Mouse (Mus musculus) kidney, postnatal 4 days (tissue): Measurements from ENCODE around the gene Wwp2.

Source experiments
- DNase-seq, 2 experiments: peaks; one replicate each; pipeline ENCODE4 v3.0.0; 2021; ENCODE audit warnings: mixed read lengths in 2 of 2

The Wwp2 gene

DNA sequence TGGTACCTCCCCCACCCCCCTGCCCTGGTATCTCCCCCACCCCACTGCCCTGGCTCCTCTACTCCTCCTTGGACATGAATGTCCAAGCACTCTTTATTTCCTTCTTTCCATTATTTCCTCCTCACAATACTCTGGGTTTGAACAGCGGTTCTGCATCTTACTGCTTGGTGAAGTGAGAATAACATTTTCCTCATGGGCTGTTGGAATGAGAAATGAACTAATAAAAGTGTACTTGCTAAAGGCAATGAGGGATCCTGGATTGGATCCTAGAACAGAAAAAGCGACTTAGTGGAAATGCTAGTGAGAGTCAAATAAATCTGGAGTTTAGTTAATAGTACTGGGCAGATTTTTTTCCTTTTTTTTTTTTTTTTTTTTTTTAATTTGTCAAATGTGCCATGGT lies 77.1 kb downstream of the Wwp2 start:
- no peak for DNase-seq

DNA sequence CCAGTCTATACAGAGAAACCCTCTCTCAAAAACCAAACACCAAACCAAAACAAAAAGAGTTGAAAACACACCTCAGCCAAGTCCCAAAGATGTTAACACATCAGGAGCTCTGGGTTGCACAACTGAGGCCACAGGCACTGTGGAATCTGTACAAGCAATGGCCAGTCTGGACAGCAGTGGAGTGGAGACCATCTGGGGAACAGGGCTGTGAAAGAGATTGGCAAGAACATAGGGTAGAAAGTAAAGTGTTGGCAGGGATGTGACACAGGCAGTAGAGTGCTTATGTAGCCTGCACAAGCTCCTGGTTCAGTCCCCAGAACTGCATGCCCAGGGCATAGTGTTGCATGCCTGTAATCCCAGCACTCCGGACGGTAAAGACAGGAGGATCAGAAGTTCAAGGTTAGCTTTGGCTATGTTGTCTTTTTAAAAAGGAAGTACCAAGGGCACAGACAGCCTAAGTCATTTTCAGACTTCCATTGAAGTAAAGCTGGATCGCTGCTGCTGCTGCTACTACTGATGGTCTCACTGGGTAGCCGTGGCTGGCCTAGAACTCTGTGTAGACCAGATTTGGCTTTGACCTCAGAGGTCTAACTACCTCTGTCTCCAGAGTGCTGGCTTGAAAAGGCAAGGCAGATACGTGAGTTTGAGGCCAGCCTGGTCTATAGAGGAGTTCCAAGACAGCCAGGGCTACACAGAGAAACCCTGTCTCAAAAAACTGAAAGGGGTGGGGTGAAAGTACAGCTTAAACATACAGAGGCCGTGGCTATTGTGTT lies 79.0 kb downstream of the Wwp2 start:
- no peak for DNase-seq

DNA sequence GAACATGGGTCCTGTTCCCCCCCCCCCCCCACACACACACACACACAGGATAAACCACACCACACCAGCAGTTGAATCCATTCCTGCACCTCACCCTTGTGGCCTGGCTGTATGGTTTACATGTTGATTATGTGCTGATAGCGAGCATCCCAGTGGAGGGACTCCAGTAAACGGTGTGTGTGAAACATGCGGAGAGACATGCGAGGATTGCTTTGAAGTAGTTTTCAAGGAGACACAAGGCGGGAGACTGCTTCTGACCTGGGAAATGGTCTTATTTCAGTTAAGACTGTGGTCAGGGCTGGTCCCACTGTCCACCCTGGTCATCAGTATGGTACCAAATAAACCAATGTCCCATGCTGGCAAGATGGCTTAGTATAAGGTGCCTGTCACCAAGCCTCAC lies 82.6 kb downstream of the Wwp2 start:
- no peak for DNase-seq

DNA sequence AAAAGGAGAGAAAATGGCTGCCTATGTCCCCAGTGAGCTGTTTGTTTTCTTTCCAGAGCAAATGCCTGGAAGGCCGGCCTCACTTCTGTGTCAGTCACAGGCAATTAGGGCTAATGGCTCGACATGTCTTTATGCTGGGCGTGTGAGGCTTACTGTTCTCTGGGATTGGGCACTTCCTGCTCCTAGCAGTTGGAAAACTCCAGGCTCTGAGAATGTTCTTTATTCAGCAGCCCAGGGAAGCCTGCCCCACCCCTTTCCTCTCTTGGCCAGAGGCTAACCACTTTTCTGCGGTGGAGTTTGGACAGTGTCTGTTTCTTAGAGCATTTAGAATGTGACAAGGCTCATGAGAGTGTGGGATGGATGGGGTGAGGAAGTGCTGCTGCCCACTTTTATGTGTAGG lies 83.7 kb downstream of the Wwp2 start:
- DNase-seq = peak; percentile 36 to 61

DNA sequence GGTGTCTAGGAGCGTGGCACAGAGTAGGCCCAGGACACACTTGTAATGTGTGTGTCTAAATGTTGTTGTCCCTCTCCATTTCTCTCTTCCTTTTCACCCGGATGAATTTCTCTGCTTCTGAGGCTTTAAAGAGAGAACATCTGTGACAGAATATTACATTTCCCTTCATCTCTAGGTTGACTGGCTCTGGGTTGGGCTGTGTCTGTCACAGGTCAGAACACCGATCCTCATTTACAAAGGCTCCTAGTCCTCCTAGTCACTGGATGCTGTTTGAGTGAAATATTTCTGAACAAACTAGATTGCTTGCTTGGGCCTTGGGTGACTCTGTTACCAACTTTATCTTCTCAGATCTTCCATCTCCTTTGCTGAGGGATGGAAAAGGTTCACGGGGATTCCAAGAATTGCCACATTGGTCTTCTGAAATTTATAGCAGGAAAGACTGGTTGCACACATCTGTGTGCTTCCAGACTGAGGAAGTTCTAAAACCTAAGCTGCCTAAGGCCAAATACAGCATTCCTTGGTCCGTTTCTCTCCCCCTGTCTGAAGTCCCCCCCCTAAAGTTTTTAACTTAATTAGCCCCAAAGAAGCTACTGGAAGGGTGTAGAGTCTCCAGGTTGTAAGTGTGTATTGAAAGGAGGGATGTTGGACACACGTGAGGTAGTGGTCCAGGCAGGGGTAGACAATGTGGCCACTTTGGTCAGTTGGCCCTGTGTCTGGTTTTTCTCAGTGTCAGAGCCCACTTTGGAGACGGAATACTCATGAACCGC lies 85.8 kb downstream of the Wwp2 start:
- no peak for DNase-seq

DNA sequence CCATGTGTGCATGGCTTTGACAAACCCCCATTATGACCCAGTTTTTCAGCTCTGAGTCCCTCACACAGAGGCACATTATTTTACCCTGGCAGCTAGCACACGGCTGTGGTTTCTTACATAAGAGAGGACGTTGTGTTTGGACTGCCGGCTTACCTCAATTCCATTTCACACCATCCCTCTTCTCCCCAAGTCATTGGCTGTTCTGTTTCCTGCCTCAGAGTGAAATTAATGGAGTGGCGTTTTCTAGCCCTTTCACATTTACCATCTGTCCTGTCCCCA lies 86.3 kb downstream of the Wwp2 start:
- DNase-seq = no peak

DNA sequence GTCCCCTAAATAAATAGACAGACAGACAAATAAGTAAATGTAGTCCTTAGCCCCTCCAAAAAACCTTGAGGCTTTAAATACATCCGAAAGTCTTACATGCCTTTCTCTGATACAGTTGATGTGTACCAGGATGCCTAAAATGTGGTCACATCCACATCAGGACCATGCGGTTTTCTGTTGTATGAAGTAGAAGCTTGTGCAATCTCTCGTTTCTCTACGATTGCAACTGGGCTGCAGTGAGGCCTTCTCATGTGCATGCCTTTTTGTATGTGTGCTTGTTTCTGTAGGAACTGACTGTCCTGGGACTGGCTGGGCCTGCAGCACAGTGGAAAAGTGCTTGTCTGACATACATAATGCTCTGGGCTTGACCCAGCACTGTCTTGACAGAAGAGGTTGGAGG lies 88.4 kb downstream of the Wwp2 start:
- DNase-seq = no peak

DNA sequence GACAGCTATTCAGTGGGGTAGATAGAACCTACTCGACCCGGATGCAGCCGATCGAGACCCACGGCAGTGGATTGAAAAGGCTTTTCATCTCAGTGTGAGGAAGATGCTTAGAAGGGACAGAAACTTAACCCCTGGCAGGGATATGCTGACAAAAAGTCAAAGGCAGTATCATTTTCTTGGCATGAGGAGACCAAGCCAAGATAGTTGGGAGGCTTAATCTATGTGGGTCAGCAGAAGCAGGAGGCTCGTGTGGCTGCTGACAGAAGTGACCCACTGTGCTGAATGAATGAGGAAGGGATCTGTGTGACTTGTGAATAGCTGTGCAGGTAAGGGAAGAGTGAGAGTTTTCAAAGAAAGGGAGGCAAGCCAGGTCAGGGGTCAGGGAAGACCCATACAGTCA lies 92.6 kb downstream of the Wwp2 start:
- no peak for DNase-seq

DNA sequence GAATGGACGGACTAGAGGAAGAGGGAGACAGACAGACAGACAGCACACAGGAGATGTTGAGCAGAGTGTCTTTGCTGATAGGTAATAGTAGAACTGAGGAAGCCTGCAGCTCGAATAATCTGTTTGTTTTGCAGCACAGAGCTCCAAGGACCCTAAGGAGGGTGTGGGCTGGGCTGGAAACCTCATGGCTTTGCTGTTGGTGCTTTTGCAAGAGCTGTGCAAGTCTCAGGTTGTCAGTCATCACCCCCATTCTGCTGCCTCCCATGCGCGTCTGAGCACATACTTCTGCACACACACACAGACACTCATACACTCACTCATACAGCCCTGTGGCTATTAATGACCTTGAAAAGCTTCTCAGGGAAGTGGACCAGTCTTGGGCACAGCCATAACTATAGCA lies 101.3 kb downstream of the Wwp2 start:
- no peak for DNase-seq

DNA sequence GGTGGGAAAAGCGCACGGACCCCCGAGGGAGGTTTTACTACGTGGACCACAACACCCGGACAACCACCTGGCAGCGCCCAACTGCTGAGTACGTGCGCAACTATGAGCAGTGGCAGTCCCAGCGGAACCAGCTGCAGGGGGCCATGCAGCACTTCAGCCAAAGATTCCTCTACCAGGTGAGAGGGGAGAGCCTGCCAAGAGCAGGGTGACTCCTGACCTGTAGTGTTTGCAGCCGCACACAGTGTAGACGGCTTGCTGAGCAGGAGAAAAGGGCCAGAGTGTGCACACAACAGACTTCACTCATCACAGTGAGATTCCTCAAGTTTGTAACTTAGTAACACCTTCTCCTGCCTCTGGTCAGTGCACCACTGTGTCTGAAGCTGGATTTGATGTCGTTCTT lies 104.5 kb downstream of the Wwp2 start:
- no peak for DNase-seq

DNA sequence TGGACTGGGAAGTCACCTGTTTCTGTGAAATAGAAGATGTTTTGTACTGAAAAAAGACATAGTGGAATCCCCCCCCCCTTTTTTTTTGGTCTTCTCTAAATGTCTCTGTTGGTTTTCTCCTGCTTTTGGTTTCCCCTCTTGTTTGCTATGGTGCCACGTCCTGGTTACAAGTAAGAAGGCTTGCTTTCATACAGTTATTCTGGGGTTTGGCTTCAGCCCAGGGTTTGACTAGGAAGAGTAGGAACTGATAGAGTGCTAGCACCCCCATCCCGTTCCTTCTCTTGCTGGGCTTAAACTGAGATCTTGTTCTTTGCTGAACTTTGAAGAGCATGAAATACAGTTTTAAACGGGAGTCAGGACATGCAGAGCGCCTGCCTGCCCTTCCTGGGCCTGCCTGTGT lies 105.2 kb downstream of the Wwp2 start:
- no peak for DNase-seq

DNA sequence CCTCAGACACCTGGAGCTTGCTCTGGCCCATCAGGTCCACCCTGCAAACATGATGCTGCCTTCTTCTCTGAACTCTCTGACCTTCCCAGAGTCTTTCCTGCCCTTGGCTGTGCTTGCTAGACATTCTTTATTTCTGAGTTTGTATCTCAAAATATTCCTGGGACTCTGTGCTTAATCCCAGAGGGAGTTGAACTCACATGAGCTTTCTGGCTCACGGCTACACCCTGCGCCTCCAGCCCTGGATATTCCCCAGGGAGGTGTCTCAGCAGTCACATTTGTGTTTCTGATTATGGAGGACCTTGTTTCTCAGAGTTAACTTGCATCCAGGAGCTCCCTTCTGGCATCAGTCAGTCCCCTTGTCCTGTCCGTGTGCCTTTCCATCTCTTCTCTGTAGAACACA lies 106.0 kb downstream of the Wwp2 start:
- no peak for DNase-seq

DNA sequence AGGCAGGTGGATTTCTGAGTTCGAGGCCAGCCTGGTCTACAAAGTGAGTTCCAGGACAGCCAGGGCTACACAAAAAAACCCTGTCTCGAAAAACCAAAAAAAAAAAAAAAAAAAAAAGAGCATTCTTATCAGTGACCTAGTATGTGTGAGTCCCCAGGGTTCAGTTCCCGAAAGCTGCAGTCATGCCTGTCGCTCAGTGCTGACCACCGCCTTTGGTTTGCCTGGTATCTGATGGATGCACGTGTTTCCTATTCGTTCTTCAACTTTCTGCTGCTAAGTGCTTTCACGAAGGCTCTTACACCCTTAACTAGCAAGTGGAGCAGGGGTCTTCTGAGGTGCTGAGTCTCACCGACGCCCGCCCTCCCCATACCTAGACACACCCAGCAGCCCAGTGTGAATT lies 107.5 kb downstream of the Wwp2 start:
- DNase-seq = no peak

DNA sequence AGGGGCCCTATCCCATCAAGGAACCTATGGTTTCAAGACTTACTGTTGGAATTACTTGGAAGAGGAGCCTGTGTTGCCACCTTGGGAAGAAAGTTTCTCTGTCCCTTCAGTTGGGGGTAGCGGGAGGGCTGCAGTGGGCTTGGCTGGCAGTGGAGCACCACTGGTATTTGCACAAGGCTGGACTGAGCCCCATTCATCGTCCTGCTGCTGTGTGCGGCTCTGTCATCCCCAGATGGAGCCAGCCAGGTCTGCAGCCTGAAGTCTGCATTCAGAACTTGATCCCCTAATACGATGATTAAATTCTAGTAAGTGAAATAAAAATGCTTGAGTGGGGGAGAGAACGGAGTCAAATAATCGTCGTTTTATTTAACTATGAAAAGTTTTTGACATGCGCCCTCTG lies 108.0 kb downstream of the Wwp2 start:
- DNase-seq = no peak

DNA sequence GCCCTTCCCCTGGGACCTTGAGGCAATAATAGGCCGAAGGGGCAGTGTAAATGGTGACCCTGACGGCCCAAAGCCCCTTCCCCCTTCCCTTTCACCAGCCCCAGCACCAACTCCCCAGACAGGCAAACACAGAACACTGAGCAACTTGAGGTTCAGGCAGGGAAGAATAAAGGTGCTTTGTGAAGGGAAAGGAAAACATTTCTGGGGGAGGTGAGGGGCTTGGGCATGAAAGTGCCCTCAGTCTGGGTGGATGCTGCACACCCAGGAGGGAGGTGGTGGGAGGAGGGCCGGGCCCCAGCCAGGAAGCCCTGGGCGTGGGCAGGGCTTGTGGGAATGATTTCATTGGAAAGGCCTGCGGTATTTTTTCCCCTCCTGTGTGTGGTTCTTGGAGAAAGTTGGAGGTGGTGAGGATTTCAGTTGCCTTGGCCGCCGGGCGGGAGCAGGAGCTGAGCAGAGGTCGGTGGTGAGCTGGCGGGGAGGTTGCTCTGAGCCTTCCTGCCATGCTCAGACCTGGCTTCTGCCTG lies 108.5 kb downstream of the Wwp2 start:
- peak; percentile 36 to 61 for DNase-seq

DNA sequence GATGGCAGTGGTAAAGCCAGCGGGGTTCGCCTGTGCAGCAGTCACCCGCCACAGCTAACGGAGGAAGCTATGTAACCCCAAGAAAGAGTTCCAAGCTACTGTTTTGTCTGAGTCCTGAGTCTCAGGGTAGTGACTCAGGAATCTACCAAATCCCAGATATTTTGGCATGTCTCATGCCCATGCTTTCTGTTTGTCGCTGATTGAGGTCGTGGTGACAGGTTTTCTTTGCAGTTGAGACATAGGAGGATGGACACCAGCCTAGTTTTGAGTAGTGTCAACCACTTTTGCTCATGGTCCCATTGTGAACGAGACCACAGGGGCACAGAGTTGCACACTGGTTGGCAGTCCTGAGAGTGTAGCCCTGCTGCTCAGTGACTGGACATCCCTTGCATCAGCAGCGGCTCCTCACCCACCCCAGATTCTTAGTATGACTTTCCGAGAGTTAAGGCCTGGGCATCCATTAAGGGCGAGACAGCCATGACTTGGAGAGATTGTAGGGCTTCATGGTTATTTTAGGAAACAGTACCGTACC lies 109.5 kb downstream of the Wwp2 start:
- no peak for DNase-seq

DNA sequence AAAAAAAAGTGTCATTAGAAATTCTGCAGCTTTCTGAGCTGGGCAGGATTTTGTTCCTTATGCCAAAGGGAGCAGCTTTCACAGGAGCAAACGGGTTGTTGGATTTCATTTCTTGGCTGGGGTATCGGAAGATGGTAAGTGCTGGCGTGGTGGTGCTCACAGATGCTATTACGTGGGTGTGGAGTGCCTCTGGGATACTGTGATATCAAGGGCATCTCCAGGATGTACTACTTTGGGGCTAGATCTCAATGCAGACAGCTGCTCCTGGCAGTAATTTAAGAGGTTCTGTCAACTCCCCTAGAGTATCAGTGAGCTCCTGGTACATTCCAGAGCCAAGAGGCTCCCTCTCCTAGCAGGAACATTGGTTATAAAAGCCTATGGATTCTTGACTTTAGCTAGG lies 110.0 kb downstream of the Wwp2 start:
- DNase-seq = no peak

DNA sequence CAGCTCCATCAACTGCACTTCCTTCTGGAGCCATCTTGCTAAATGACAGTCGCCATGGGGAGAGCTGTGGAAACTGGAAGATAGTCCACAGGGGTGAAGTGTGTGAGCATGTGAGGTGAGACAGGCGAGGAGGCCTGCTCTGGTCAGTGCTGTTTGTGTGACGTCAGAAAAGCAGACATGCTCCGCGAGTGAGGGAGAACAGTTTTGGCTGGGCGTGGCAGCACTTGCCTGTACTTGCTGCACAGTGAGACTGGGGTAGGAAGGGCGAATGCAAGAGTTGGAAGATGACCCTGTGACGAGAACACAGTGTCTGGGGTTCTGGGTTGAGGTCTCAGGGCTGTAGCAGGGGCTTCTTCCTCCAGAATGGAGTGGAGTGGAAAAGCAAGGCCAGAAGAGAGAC lies 110.7 kb downstream of the Wwp2 start:
- no peak for DNase-seq

DNA sequence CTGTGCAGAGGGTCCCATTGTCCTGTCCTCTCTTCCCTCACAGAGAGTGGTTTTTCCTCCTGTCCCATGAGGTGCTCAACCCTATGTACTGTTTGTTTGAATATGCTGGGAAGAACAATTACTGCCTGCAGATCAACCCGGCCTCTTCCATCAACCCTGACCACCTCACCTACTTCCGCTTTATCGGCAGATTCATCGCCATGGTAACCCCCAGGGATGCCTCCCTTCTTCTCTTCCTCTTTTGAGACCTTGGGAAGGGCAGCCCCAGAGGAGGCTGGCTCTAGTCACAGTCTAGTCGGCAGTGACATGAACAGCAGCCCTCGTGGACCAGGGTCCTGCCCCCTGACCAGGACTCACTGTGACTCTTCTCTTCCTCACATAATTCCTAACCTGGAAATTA lies 116.1 kb downstream of the Wwp2 start:
- DNase-seq = peak in 1 of 2 experiments; percentile 23

DNA sequence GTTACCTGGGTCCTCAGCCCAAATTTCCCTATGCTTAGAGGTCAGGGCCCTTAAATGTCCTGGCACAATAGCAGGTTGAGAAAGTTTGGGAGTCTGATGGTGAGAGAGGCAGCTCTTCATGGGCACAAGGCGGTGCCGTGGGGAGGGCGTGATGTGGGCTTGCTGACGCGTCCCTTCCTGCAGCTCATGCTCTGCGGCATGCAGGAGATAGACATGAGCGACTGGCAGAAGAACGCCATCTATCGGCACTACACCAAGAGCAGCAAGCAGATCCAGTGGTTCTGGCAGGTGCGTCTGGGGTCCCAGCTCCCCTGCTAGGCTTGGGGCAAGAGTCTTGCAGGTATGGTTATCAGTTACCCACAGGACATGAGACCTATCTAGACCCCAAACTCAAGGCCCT lies 119.1 kb downstream of the Wwp2 start:
- DNase-seq = no peak

DNA sequence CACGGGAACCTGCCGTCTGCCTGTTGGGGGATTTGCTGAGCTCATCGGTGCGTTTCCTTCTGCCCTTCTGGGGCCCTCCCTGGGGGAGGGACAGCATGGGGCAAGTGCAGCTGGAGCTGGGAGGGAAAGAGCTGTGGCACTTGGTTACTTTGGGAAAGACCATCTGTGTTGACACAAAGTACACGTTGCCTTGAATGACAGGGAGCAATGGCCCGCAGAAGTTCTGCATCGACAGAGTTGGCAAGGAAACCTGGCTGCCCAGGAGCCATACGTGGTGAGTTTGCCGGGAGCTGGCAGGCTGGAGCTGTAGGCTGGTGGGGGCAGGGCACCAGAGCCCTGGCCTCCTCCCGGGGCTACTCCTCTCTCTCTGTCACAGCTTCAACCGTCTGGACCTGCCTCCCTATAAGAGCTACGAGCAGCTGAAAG lies 120.4 kb downstream of the Wwp2 start:
- DNase-seq = peak; percentile 54 to 74

DNA sequence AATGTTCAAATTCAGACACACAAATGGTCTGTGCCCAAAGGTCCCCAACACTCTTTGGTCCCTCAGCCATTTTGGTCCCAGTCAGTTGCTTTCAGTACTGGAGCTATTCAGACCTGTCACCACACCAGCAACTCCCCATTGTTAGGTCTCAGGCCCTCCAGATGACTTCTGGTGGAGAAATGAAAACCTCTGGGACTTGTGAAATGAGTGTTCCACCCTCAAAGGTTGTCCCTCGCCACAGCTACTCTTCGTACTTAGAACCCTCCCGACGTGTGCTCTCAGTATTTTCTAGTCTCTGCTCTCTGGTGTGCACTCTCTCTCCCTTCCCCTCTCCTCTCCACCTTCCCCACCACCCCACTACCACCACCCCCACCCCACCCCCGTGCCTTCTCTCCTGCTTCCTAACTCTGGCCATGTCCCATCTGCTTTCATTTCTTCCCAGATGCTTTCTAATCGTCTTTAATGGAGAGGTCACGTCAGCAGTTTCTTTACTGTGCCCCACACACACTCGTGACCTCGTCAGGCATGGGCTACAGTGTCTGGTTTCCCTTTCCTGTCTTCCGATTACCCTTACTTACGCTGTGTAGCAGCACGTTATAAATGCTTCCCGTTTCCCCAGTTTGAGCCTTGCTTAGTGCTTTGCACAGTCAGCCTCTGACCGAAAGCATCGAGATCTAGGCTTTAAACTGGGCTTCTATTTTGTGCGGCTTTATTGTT lies 124.8 kb downstream of the Wwp2 start:
- peak in 1 of 2 experiments; percentile 40 for DNase-seq

DNA sequence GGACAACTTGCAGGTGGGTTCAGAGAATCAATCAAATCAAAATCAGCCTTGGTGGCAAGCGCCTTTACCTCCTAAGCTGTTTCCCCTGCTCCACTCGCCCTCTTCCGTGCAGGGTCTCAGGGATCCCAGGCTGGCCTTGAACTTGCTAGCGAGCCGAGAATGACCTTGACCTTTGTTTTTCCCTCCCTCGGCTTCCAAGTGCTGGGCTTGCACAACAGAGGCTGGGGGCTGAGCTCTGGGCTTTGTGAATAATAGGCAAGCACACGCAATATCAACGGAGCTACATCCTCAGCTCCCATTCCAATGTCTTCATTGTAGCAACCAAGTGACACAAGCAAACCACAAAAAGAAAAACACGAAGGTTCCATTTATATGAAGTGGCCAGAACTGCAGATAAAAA lies 126.0 kb downstream of the Wwp2 start:
- no peak for DNase-seq

DNA sequence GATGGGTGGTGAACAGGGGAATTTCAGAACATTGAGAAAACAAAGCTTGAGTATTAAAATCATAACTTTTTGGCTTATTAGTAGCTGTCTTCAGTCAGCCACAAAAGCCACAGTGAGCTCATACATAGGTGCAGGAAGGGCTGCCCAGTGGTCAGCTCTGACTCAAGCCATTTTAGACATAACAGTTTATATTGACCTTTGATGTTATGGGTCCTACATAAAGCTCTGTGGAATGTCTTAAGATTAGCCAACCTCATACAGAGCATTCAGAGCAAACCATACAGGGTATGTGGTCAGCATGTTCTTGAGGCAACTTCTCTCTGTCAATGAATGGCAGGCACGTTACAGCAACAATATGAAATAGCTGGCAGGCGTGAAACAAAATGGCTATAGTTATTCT lies 134.9 kb downstream of the Wwp2 start:
- DNase-seq = no peak
